Mouse (Mus musculus) hindbrain, postnatal 0 days (tissue): ENCODE results near the gene Gpr176. TPM values are rescaled to one million over a fixed set of nuclear protein-coding genes. Genes with fewer than 3 reads are reported as not detected.
"Not testable (repeated sequence)": the region's sequence is repeated elsewhere in the genome, so short reads cannot be mapped to it uniquely, and the experiment has no call there.

Experiments used
- ATAC-seq: fragments of 200-750 bp; cut with Nextera tagmentation; 2 replicates; pipeline ENCODE4 v1.8.0; 2017; ENCODE audit warnings: mild to moderate bottlenecking, moderate TSS enrichment, moderate library complexity
- DNase-seq: peaks from one replicate; pipeline ENCODE4 v3.0.0-alpha.2; 2015; ENCODE audit warnings: low spot score
- H3K27ac ChIP-seq: fragments of 300-500 bp; sonication (generic); 2 replicates; pipeline ENCODE4 v1.5.1; 2014; ENCODE audit warnings: mild to moderate bottlenecking
- H3K27me3 ChIP-seq: fragments of 300-500 bp; sonication (generic); 2 replicates; pipeline ENCODE4 v1.6.1; 2014; ENCODE audit warnings: low read length, mixed read lengths; ENCODE audit not compliant: insufficient read depth
- H3K36me3 ChIP-seq: fragments of 300-500 bp; sonication (generic); 2 replicates; pipeline ENCODE4 v1.6.1; 2014; ENCODE audit warnings: low read length, mixed read lengths; ENCODE audit not compliant: insufficient read depth
- H3K4me1 ChIP-seq: fragments of 300-500 bp; sonication (generic); 2 replicates; pipeline ENCODE4 v1.6.1; 2014; ENCODE audit warnings: antibody characterized with exemption, low read length, mixed read lengths; ENCODE audit not compliant: insufficient read depth
- H3K4me2 ChIP-seq: fragments of 300-500 bp; sonication (generic); 2 replicates; pipeline ENCODE4 v1.6.1; 2014; ENCODE audit warnings: low read depth, mild to moderate bottlenecking, low read length, moderate library complexity, mixed read lengths
- H3K4me3 ChIP-seq: fragments of 300-500 bp; sonication (generic); 2 replicates; pipeline ENCODE4 v1.5.1; 2014; ENCODE audit warnings: low read length
- H3K9ac ChIP-seq: fragments of 300-500 bp; sonication (generic); replicated peaks from 2 replicates; pipeline ENCODE4 v1.6.1; 2014; ENCODE audit warnings: mild to moderate bottlenecking, low read length, moderate library complexity, mixed read lengths
- H3K9me3 ChIP-seq: fragments of 300-500 bp; sonication (generic); 2 replicates; pipeline ENCODE4 v1.6.1; 2016; ENCODE audit warnings: low read length, mixed read lengths
- CTCF ChIP-seq: IDR thresholded peaks from 2 replicates; pipeline ENCODE4 v1.5.1; 2016; ENCODE audit warnings: antibody characterized with exemption, control low read depth, low read depth
- WGBS: fragments of 180-500 bp; shearing (Covaris S2); extraction: QIAGEN DNeasy Blood & Tissue Kit; methylation state at CpG from one replicate; pipeline ENCODE4 v1.1.7; 2014; 5-methylcytosine and 5-hydroxymethylcytosine counted together
- polyA plus RNA-seq: library from polyadenylated mRNA; unstranded; fragments of >200 nt; fragmentation: Nextera tagmentation; extraction: Ambion mirVana; gene quantifications from 2 replicates; pipeline ENCODE4 v1.2.1, GENCODE M21; 2015
- total RNA-seq: library from RNA; depleted of rRNA; stranded (reverse); fragments of >200 nt; gene quantifications from 2 replicates; pipeline ENCODE4 v1.2.3, GENCODE M21; 2014

Gene Gpr176
- total and polyA plus RNA-seq, 2 experiments from 2014 or later: 8.4 to 11.6 TPM

DNA sequence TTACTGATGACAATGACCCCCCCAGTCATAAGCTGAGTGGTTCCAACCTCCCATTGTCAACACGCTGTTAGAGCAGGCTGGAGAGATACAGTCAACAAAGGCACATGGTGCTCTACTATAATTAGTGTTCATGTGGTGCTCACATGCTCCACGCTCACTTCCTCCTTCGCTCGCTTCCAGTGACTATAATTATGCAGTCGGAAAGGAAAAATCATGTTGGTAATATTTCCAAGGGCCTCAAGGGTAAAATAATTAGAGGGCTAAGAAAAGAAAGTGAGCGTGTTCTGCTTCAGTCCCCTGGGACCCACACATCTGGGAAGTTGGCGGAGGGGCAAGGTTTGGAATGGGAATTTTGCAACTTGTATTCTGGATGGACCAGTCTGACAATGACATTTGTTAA, 77.7 kb downstream of the Gpr176 start:
- ATAC-seq: no peak
- WGBS: 74% methylated on average over 7 of the region's 7 CpGs
- Histone ChIP-seq H3K4me1 (no peaks in the 10 kb centered on the region), H3K27ac (no peak overlapping the region), H3K9ac (no peak overlapping the region), H3K27me3 (no peaks in the 10 kb centered on the region), H3K4me2 (no peak overlapping the region), H3K9me3 (no peaks in the 10 kb centered on the region), H3K36me3 (no peaks in the 10 kb centered on the region), H3K4me3 (no peak overlapping the region)
- no peak for TF ChIP-seq CTCF
- no peak for DNase-seq

DNA sequence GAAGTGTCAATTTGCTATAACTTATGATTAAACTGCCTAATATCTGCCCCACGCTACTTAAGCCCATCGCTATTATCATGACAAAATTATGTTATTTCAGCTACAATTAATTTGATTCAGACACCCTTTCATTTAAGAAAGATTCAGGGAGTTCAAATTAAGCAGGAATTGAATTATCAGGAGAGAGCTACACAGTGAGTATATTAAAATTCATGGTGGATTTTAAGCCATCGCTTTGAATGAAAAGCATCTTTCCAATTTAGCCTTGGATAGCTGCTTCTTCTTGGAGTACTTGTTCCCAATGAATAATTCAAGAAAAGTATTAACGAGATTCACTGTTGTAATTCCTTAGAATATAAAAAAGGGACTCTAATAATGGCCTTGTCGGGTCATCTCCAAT, 79.6 kb downstream of the Gpr176 start:
- no peaks in the 10 kb centered on the region for H3K36me3 ChIP-seq
- WGBS: 68% methylated on average over 5 of the region's 5 CpGs
- H3K9ac ChIP-seq: no peak overlapping the region
- no peak for ATAC-seq
- no peaks in the 10 kb centered on the region for H3K9me3 ChIP-seq
- no peak for TF ChIP-seq CTCF
- no peak for DNase-seq
- no peak overlapping the region for H3K4me2 ChIP-seq
- no peaks in the 10 kb centered on the region for H3K4me1 ChIP-seq
- H3K4me3 ChIP-seq: no peak overlapping the region
- no peak overlapping the region for H3K27ac ChIP-seq
- no peaks in the 10 kb centered on the region for H3K27me3 ChIP-seq

DNA sequence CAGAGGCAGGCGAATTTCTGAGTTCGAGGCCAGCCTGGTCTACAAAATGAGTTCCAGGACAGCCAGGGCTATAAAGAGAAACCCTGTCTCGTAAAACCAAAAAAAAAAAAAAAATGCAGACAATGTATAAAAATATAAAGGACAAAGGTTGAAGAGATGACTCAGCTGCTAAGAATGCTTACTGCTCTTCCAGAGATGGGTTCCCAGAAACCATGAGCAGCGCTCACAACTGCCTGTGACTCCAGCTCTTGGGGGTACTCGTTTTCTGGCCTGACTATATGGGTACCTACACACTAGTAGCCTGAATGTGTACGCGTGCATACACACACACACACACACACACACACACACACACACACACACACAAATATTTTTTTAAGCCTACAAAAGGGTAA, 84.2 kb downstream of the Gpr176 start:
- H3K4me3 ChIP-seq, H3K4me2 ChIP-seq, DNase-seq, H3K27ac ChIP-seq, ATAC-seq, H3K4me1 ChIP-seq, H3K36me3 ChIP-seq, H3K9me3 ChIP-seq, H3K27me3 ChIP-seq, H3K9ac ChIP-seq: not testable (repeated sequence)
- WGBS: 91% methylated on average over 7 of the region's 7 CpGs

DNA sequence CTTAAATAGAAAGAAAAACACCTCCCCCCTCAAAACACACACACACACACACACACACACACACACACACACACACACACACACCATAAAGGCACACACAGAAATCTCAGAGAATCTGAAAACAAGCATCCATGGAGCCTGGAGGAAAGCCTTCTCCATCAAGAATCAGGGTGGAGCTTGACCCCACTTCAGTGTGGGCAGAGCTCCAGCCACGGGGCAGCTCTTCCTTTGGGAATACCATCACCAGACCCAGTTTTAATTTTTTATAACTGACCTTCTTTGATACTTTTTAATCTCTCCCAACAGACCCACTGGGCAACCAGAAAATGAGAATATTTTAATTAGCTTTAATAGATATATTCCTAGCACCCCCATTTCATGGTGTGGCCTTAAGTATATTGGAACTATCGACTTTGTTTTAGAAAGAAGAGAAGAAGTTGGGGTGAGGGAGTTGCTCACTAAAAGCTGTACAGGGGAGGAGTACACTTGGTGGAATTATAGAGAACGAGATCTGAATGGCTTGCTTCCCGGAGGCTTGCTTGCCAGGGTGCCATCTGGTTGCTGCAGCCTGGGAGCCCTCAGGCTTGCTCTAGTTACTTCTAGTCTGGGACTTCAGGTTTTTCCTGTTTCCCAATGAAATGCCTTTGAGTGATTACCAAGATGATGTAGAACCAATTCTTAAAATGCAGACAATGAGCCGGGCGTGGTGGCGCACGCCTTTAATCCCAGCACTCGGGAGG, 84.7 kb downstream of the Gpr176 start:
- ATAC-seq (no peak), DNase-seq (no peak)
- TF ChIP-seq CTCF: no peak
- no peaks in the 10 kb centered on the region for H3K36me3 ChIP-seq
- no peak overlapping the region for H3K4me3 ChIP-seq
- 87% methylated on average over 9 of the region's 9 CpGs for WGBS
- H3K4me1 ChIP-seq: no peaks in the 10 kb centered on the region
- no peaks in the 10 kb centered on the region for H3K27me3 ChIP-seq
- H3K4me2 ChIP-seq: no peak overlapping the region
- no peak overlapping the region for H3K27ac ChIP-seq
- no peak overlapping the region for H3K9ac ChIP-seq
- no peaks in the 10 kb centered on the region for H3K9me3 ChIP-seq

DNA sequence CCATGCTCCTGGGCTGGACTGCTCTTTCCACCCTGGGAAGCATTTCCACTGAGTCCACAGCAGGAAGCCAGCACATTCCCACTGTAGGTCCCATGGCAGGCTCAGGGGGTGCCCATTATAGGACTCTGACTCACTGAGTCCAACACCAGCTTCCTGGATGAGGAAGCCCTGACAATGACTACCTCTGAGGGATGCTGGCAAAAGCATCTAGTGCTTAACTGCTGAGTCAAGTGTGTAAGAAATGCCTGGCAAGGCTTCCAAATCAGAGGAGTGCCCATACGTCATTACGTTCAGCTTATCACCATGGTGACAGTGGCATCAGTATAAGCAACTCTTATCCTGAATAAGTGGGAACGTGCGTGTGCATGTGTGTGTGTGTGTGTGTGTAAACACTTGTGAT, 85.5 kb downstream of the Gpr176 start:
- Histone ChIP-seq H3K27me3 (no peaks in the 10 kb centered on the region), H3K4me2 (no peak overlapping the region)
- no peak for ATAC-seq

DNA sequence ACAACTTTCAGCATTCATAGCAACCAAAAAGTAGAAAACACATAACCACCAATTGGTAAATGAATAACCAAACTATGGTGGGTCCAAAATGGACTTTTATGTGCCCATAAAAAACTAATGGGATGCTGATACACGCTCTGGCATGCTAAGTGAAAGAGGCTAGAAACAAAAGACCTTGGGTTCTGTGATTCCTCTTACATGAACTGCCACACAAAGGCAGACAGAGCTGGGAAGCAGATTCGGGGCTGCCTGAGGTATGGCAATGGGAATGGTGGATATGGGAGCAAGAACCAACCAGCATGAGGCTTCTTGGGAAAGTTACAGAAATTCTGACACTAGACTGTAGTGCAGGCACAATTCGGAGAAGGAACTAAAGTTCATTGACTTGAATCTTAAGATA, 90.8 kb downstream of the Gpr176 start:
- 84% methylated on average over 3 of the region's 3 CpGs for WGBS
- Histone ChIP-seq H3K4me2 (no peak overlapping the region), H3K9ac (no peak overlapping the region), H3K27ac (no peak overlapping the region), H3K9me3 (no peaks in the 10 kb centered on the region), H3K36me3 (no peaks in the 10 kb centered on the region), H3K27me3 (no peaks in the 10 kb centered on the region), H3K4me3 (no peak overlapping the region), H3K4me1 (no peaks in the 10 kb centered on the region)
- DNase-seq (no peak), ATAC-seq (no peak)
- no peak for TF ChIP-seq CTCF

More for the DNA sequence above, 85.5 kb downstream of the Gpr176 start:
- H3K9me3 ChIP-seq: no peaks in the 10 kb centered on the region
- no peak overlapping the region for H3K4me3 ChIP-seq
- no peaks in the 10 kb centered on the region for H3K4me1 ChIP-seq
- WGBS: 61% methylated on average over 4 of the region's 4 CpGs
- no peak for DNase-seq
- no peaks in the 10 kb centered on the region for H3K36me3 ChIP-seq
- no peak for TF ChIP-seq CTCF
- H3K9ac ChIP-seq: no peak overlapping the region
- H3K27ac ChIP-seq: no peak overlapping the region

DNA sequence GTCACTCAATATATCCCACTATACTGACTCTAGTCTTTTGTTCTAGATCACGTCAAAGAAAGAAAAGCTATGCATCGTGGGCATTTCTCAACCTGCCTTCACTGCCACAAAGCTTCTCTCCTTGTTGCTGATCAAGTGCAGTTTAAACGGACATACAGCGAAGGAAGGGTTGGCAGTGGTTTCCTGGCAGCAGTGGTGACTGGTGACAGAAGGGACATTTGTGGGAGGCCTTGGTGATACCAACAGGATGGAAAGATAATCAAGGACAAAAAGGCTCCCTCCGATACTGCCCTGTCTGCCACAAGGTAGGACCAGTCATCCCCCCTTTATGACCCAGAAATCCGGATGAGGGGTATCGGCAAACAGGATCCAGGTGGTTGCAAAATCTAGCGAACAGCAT, 95.0 kb downstream of the Gpr176 start:
- Histone ChIP-seq H3K4me2 (no peak overlapping the region), H3K4me3 (no peak overlapping the region), H3K27me3 (no peaks in the 10 kb centered on the region), H3K9ac (no peak overlapping the region), H3K9me3 (no peaks in the 10 kb centered on the region), H3K27ac (no peak overlapping the region), H3K36me3 (no peaks in the 10 kb centered on the region), H3K4me1 (no peaks in the 10 kb centered on the region)
- WGBS: 83% methylated on average over 8 of the region's 8 CpGs
- ATAC-seq: no peak
- DNase-seq: no peak
- TF ChIP-seq CTCF: no peak
